Mouse (Mus musculus) embryonic facial prominence, embryonic 14.5 days (tissue): ENCODE data around the gene Atp2b1. TPM values are rescaled to one million over a fixed set of nuclear protein-coding genes. Genes with fewer than 3 reads are reported as not detected.
A peak's percentile ranks its signal among the peaks of the same experiment; 100 is the strongest.

ENCODE experiments used
- ATAC-seq: fragments of 200-750 bp; cut with Nextera tagmentation; 2 replicates; pipeline ENCODE4 v1.8.0; 2017; ENCODE audit warnings: low read depth, moderate number of reproducible peaks, moderate TSS enrichment
- DNase-seq: peaks from one replicate; pipeline ENCODE4 v3.0.0-alpha.2; 2015; ENCODE audit warnings: low spot score
- H3K27ac ChIP-seq: fragments of 300-500 bp; sonication (generic); replicated peaks from 2 replicates; pipeline ENCODE4 v1.5.1; 2014; ENCODE audit warnings: low read depth, mild to moderate bottlenecking, low read length, moderate library complexity
- H3K27me3 ChIP-seq: fragments of 300-500 bp; sonication (generic); replicated peaks from 2 replicates; pipeline ENCODE4 v1.6.1; 2014; ENCODE audit warnings: low read length; ENCODE audit not compliant: control insufficient read depth, insufficient read depth
- H3K36me3 ChIP-seq: fragments of 300-500 bp; sonication (generic); 2 replicates; pipeline ENCODE4 v1.6.1; 2014; ENCODE audit warnings: low read length, mixed read lengths; ENCODE audit not compliant: control insufficient read depth, insufficient read depth
- H3K4me1 ChIP-seq: fragments of 300-500 bp; sonication (generic); 2 replicates; pipeline ENCODE4 v1.6.1; 2014; ENCODE audit warnings: antibody characterized with exemption, low read length; ENCODE audit not compliant: control insufficient read depth, insufficient read depth
- H3K4me2 ChIP-seq: fragments of 300-500 bp; sonication (generic); 2 replicates; pipeline ENCODE4 v1.6.1; 2014; ENCODE audit warnings: low read depth, mild to moderate bottlenecking, low read length, moderate library complexity, mixed read lengths
- H3K4me3 ChIP-seq: fragments of 300-500 bp; sonication (generic); 2 replicates; pipeline ENCODE4 v1.5.1; 2014; ENCODE audit warnings: low read depth, mild to moderate bottlenecking, low read length
- H3K9ac ChIP-seq: fragments of 300-500 bp; sonication (generic); 2 replicates; pipeline ENCODE4 v1.6.1; 2014; ENCODE audit warnings: low read depth, mild to moderate bottlenecking, low read length, moderate library complexity, mixed read lengths
- H3K9me3 ChIP-seq: fragments of 300-500 bp; sonication (generic); 2 replicates; pipeline ENCODE4 v1.6.1; 2016; ENCODE audit warnings: low read length; ENCODE audit not compliant: control insufficient read depth
- WGBS: fragments of 180-500 bp; shearing (Covaris S2); extraction: QIAGEN DNeasy Blood & Tissue Kit; methylation state at CpG from one replicate; pipeline ENCODE4 v1.1.7; 2014; 5-methylcytosine and 5-hydroxymethylcytosine counted together
- polyA plus RNA-seq: library from polyadenylated mRNA; unstranded; fragments of >200 nt; fragmentation: Nextera tagmentation; extraction: Ambion mirVana; gene quantifications from 2 replicates; pipeline ENCODE4 v1.2.1, GENCODE M21; 2014

Gene Atp2b1
- polyA plus RNA-seq, 1 experiment from 2014 or later: 105 TPM

DNA sequence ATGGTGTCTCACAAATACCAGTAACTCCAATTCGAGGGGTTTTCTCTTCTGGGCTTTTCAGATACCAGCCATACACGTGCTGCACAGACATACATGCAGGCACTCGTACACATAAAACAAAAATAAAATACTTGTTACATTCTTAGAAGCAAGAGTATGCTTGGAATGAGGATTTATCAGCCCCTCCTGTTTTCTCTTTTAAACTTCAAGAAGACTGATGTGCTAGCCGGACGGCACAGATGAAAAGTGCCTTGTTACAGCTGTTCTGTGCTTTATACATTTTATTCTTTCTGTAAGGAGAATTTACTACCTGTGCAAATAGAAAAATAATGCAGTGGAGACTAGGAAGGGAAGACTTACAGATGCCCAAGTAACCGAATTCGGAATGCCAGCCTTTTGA lies 15.2 kb downstream of the Atp2b1 start:
- H3K27ac ChIP-seq: no peak overlapping the region; the same call in 1 of the 2 replicates
- ATAC-seq: no peak
- DNase-seq: peak; percentile 34
- H3K4me3 ChIP-seq: no peak overlapping the region
- 52% methylated on average over 7 of the region's 7 CpGs for WGBS
- H3K4me2 ChIP-seq: no peak overlapping the region
- no peak overlapping the region for H3K9ac ChIP-seq
- 0 out of 2 replicates have a peak, but pooled peaks cover 5% of the 10 kb centered on the region for H3K36me3 ChIP-seq
- H3K27me3 ChIP-seq: no peaks in the 10 kb centered on the region
- H3K9me3 ChIP-seq: no peaks in the 10 kb centered on the region
- H3K4me1 ChIP-seq: peaks cover 11% of the 10 kb centered on the region; the same call in 1 of the 2 replicates

GRCm38 (mm10) chr10:98930143-98930542 lies 15.9 kb downstream of the Atp2b1 start:
- peaks cover 11% of the 10 kb centered on the region; the same call in 1 of the 2 replicates for H3K4me1 ChIP-seq
- WGBS: 69% methylated on average over 10 of the region's 11 CpGs
- ATAC-seq (no peak), DNase-seq (no peak)
- H3K27me3 ChIP-seq: no peaks in the 10 kb centered on the region
- H3K9me3 ChIP-seq: no peaks in the 10 kb centered on the region
- no peak overlapping the region for H3K4me3 ChIP-seq
- 0 out of 2 replicates have a peak, but pooled peaks cover 5% of the 10 kb centered on the region for H3K36me3 ChIP-seq
- H3K27ac ChIP-seq: no peak overlapping the region
- H3K9ac ChIP-seq: no peak overlapping the region
- no peak overlapping the region for H3K4me2 ChIP-seq

DNA sequence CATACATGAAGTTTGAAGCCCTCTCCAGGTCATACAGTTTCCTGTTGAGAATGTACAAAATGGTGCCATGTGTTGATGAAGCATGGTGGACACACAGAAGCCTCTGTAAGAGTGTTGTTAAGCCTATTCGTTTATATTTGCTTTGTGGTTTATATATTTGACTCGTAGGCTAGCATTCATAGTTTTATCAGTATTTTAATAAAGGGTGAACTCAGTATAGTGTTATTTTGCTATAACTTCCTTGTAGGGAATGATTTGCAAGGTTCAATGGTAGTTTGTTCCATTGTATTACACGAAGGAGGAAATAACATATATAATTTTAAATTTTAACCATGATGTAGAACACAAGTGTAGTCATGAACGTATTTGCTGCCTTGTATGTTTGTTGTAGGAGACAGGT lies 25.9 kb downstream of the Atp2b1 start:
- Histone ChIP-seq H3K4me1 (no peaks in the 10 kb centered on the region), H3K27me3 (no peaks in the 10 kb centered on the region), H3K4me2 (no peak overlapping the region), H3K9ac (no peak overlapping the region), H3K9me3 (no peaks in the 10 kb centered on the region), H3K27ac (no peak overlapping the region), H3K36me3 (0 out of 2 replicates have a peak, but pooled peaks cover 3% of the 10 kb centered on the region), H3K4me3 (no peak overlapping the region)
- WGBS: 88% methylated on average over 4 of the region's 4 CpGs
- DNase-seq: no peak
- no peak for ATAC-seq

- Histone ChIP-seq H3K9ac (no peak overlapping the region), H3K27ac (no peak overlapping the region), H3K4me1 (no peaks in the 10 kb centered on the region), H3K27me3 (no peaks in the 10 kb centered on the region), H3K9me3 (no peaks in the 10 kb centered on the region), H3K36me3 (0 out of 2 replicates have a peak, but pooled peaks cover 3% of the 10 kb centered on the region), H3K4me3 (no peak overlapping the region), H3K4me2 (no peak overlapping the region)
- no peak for DNase-seq
- ATAC-seq: no peak
- 91% methylated on average over 2 of the region's 2 CpGs for WGBS
These were observed 26.6 kb downstream of the Atp2b1 start for GRCm38 (mm10) chr10:98940799-98941198.

GRCm38 (mm10) chr10:98941991-98942390 lies 27.8 kb downstream of the Atp2b1 start:
- no peak for ATAC-seq
- H3K9me3 ChIP-seq: no peaks in the 10 kb centered on the region
- H3K36me3 ChIP-seq: 0 out of 2 replicates have a peak, but pooled peaks cover 3% of the 10 kb centered on the region
- 77% methylated on average over 6 of the region's 6 CpGs for WGBS
- no peaks in the 10 kb centered on the region for H3K27me3 ChIP-seq
- no peak overlapping the region for H3K4me3 ChIP-seq
- no peak overlapping the region for H3K4me2 ChIP-seq
- H3K9ac ChIP-seq: no peak overlapping the region
- H3K4me1 ChIP-seq: peaks cover under 1% of the 10 kb centered on the region; the same call in 1 of the 2 replicates
- DNase-seq: no peak
- H3K27ac ChIP-seq: no peak overlapping the region

DNA sequence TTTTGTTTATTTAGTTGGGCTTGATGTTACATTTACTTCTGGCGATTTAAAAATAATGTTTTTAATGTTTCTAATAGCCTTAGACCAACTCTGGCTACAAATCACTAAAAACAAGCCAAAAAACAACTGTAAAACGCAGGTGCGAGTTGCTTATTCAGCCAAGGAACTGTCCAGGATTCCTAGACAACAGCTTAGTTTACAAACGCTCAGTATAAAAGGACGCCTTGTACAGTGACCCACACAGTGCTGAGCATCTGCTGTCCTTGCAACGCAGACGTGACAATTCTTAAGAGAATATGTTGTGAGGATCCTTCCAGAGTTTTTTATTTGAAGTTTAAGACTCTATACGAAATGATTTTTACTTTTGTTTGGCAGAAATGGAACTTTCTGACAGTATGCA lies 28.8 kb downstream of the Atp2b1 start:
- no peak overlapping the region for H3K4me2 ChIP-seq
- H3K4me3 ChIP-seq: no peak overlapping the region
- WGBS: 84% methylated on average over 8 of the region's 8 CpGs
- H3K9ac ChIP-seq: no peak overlapping the region
- H3K27me3 ChIP-seq: no peaks in the 10 kb centered on the region
- H3K36me3 ChIP-seq: 0 out of 2 replicates have a peak, but pooled peaks cover 3% of the 10 kb centered on the region
- no peaks in the 10 kb centered on the region for H3K9me3 ChIP-seq
- DNase-seq (no peak), ATAC-seq (no peak)
- H3K4me1 ChIP-seq: peaks cover 4% of the 10 kb centered on the region
- no peak overlapping the region for H3K27ac ChIP-seq

DNA sequence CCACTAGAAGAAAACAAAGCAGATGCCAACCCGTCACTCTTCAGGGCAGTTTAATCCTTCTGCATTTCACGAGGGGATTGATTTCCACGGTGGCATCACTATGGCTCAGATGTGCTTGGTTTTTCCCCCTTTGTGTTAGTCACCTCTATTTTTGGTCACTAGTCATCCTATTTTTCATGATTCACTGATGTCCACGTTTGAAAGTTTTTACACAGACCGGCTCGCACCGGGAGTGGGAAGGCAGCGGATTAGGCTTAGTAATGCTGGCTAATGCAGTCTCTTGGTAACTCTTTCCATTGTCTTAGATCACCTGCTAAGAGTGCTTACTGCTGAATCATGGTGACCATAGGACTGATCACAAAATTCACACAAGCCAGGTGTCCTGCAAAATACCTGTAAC lies 29.7 kb downstream of the Atp2b1 start:
- no peaks in the 10 kb centered on the region for H3K9me3 ChIP-seq
- H3K27ac ChIP-seq: no peak overlapping the region
- H3K4me1 ChIP-seq: peaks cover 4% of the 10 kb centered on the region
- H3K4me2 ChIP-seq: no peak overlapping the region
- ATAC-seq (no peak), DNase-seq (no peak)
- H3K27me3 ChIP-seq: no peaks in the 10 kb centered on the region
- H3K36me3 ChIP-seq: 0 out of 2 replicates have a peak, but pooled peaks cover 3% of the 10 kb centered on the region
- H3K4me3 ChIP-seq: no peak overlapping the region
- no peak overlapping the region for H3K9ac ChIP-seq
- 89% methylated on average over 8 of the region's 8 CpGs for WGBS

GRCm38 (mm10) chr10:98946031-98946791 lies 32.0 kb downstream of the Atp2b1 start:
- WGBS: 72% methylated on average over 9 of the region's 9 CpGs

DNA sequence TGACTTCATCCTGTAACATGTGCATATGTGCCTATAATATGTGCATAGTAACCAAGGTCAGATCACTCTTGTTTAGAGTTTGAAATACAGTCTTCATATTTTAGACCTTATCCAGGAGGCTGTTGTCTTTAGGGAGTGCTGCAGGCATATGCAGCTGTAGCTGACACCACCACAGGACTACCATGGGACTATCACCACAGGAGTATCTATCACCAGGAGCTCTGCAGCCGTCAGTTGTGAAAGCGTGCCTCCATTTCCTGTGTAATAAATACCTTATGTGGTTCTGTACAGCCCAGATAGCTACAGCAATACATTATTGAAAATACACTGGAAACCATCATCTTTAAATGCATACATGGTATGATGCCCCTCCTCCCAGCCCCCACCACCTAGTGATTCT lies 33.0 kb downstream of the Atp2b1 start:
- Histone ChIP-seq H3K36me3 (no peaks in the 10 kb centered on the region), H3K4me1 (peaks cover 4% of the 10 kb centered on the region), H3K4me3 (no peak overlapping the region), H3K9me3 (no peaks in the 10 kb centered on the region), H3K27me3 (no peaks in the 10 kb centered on the region), H3K9ac (no peak overlapping the region), H3K4me2 (no peak overlapping the region), H3K27ac (no peak overlapping the region)
- WGBS: 32% methylated on average over 2 of the region's 2 CpGs
- DNase-seq: no peak
- ATAC-seq: no peak

More at GRCm38 (mm10) chr10:98946031-98946791, 32.0 kb downstream of the Atp2b1 start:
- Histone ChIP-seq H3K27me3 (no peaks in the 10 kb centered on the region), H3K4me2 (no peak overlapping the region), H3K9me3 (no peaks in the 10 kb centered on the region), H3K27ac (no peak overlapping the region), H3K4me3 (no peak overlapping the region), H3K9ac (no peak overlapping the region), H3K4me1 (peaks cover 4% of the 10 kb centered on the region), H3K36me3 (no peaks in the 10 kb centered on the region)
- DNase-seq: no peak
- no peak for ATAC-seq
